ENCODE assay signal across 8 mouse cellular contexts in the genomic region with DNA sequence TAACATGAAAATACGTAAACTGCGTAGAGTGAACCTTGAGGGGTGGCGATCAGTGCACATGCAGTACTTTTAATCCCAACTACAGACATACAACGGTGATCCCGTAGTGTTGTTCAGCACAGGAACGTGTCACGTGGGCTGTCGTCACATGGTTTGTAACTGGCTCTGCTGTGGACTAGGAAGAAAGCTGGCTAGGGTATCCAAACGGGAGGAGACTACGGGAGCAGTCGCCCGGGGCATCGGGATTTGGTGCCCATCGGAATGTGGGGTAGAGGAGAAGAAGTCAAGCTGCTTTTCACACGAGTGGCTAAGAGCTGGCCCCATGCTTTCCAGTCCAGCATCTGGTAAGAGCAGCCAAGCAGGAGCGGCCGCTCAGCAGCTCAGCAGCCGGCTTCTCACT. TPM values are rescaled to one million over a fixed set of nuclear protein-coding genes. Genes with fewer than 3 reads are reported as not detected.
DNase-seq lines count a peak whose midpoint lies in the region; ATAC-seq lines count a peak whose summit lies in the region.
"Had no signal": no experiment of that assay in that cellular context is flagged by ENCODE, and none has a peak within 500 bp of the region (broad histone marks: within the 10 kb centered on the region; RNA-seq: fewer than 3 reads in every experiment).

No protein-coding gene starts in this region.

- H3K9ac ChIP-seq in embryonic facial prominence, embryonic 14.5 days (ENCODE audit: low read depth, low read length) = 0 out of 2 replicates have a peak overlapping the region, but pooled peaks have one; percentile 11
- peak overlapping the region; percentile 57; the same call in 1 of the 2 replicates for H3K9ac ChIP-seq in heart, embryonic 16.5 days (ENCODE audit: low read length)
- no peak overlapping the region for H3K9ac ChIP-seq in lung, embryonic 15.5 days

- no peaks in the 10 kb centered on the region for H3K9me3 ChIP-seq in embryonic facial prominence, embryonic 14.5 days (ENCODE audit: control insufficient read depth, low read length)
- H3K9me3 ChIP-seq in heart, embryonic 16.5 days (replicated peaks; ENCODE audit: control insufficient read depth, low read length) = no peaks in the 10 kb centered on the region
- H3K9me3 ChIP-seq in lung, embryonic 15.5 days = no peaks in the 10 kb centered on the region; the same call in 1 of the 2 replicates

- DNase-seq in cerebellum, adult 8-10 months = peak; percentile 38
- DNase-seq in embryonic facial prominence, embryonic 14.5 days (ENCODE audit: low spot score) = peak; percentile 40
- peak; percentile 42 for DNase-seq in kidney, postnatal 10 days
- peak; percentile 9 for DNase-seq in right cerebral cortex, postnatal 4 days
- no peak for DNase-seq in thymus, postnatal 25 days

- H3K27ac ChIP-seq in embryonic facial prominence, embryonic 14.5 days (replicated peaks; ENCODE audit: low read depth, low read length) = no peak overlapping the region
- H3K27ac ChIP-seq in heart, embryonic 16.5 days (ENCODE audit: low read length) = no peak overlapping the region
- H3K27ac ChIP-seq in lung, embryonic 15.5 days = no peak overlapping the region

- peak overlapping the region; percentile 36 for H3K4me2 ChIP-seq in embryonic facial prominence, embryonic 14.5 days (ENCODE audit: low read depth, low read length)
- H3K4me2 ChIP-seq in heart, embryonic 16.5 days (ENCODE audit: low read depth, low read length) = peak overlapping the region; percentile 49
- H3K4me2 ChIP-seq in lung, embryonic 15.5 days = peak overlapping the region; percentile 40

- H3K27me3 ChIP-seq in embryonic facial prominence, embryonic 14.5 days (replicated peaks; ENCODE audit: control insufficient read depth, insufficient read depth, low read length) = no peaks in the 10 kb centered on the region
- H3K27me3 ChIP-seq in heart, embryonic 16.5 days (ENCODE audit: control insufficient read depth, insufficient read depth, low read length) = no peaks in the 10 kb centered on the region
- no peaks in the 10 kb centered on the region for H3K27me3 ChIP-seq in lung, embryonic 15.5 days

- H3K4me1 ChIP-seq in embryonic facial prominence, embryonic 14.5 days (ENCODE audit: control insufficient read depth, insufficient read depth, low read length) = no peaks in the 10 kb centered on the region
- H3K4me1 ChIP-seq in heart, embryonic 16.5 days (ENCODE audit: control insufficient read depth, insufficient read depth, low read length) = no peaks in the 10 kb centered on the region
- peaks cover 20% of the 10 kb centered on the region for H3K4me1 ChIP-seq in lung, embryonic 15.5 days

- WGBS in embryonic facial prominence, embryonic 14.5 days = 46% methylated on average over 18 of the region's 18 CpGs
- 58% methylated on average over 18 of the region's 18 CpGs for WGBS in heart, embryonic 16.5 days
- WGBS in lung, embryonic 15.5 days = 55% methylated on average over 18 of the region's 18 CpGs

- no peaks in the 10 kb centered on the region for H3K36me3 ChIP-seq in embryonic facial prominence, embryonic 14.5 days (ENCODE audit: control insufficient read depth, insufficient read depth, low read length)
- H3K36me3 ChIP-seq in heart, embryonic 16.5 days (ENCODE audit: control insufficient read depth, insufficient read depth) = no peaks in the 10 kb centered on the region
- H3K36me3 ChIP-seq in lung, embryonic 15.5 days = no peaks in the 10 kb centered on the region

- peak overlapping the region; percentile 25 for H3K4me3 ChIP-seq in embryonic facial prominence, embryonic 14.5 days (ENCODE audit: low read depth, low read length)
- H3K4me3 ChIP-seq in heart, embryonic 16.5 days (ENCODE audit: low read length) = peak overlapping the region; percentile 42
- H3K4me3 ChIP-seq in lung, embryonic 15.5 days = peak overlapping the region; percentile 23

- ATAC-seq in embryonic facial prominence, embryonic 14.5 days (ENCODE audit: low read depth) = peak; percentile 42; the same call in 1 of the 2 replicates
- peak; percentile 60; the same call in 1 of the 2 replicates for ATAC-seq in heart, embryonic 16.5 days (replicated peaks; ENCODE audit: extremely low read depth, insufficient read depth, low FRiP score)
- no peak for ATAC-seq in lung, embryonic 15.5 days (ENCODE audit: borderline replicate concordance, extremely low read depth, low FRiP score, low TSS enrichment)

RNA-seq across cellular contexts. Expression of a gene that starts 9.0 kb away (rescaled TPM):
- 2.0 and 2.1 TPM in 2 replicates for polyA plus RNA-seq in embryonic facial prominence, embryonic 14.5 days (2014; fragmentation: Nextera tagmentation; extraction: Ambion mirVana)
- 0.62 and 0.75 TPM in 2 replicates for polyA plus RNA-seq in heart, embryonic 16.5 days (2015; fragmentation: Nextera tagmentation; extraction: Ambion mirVana)
- polyA plus RNA-seq in lung, embryonic 15.5 days (2015; fragmentation: Nextera tagmentation; extraction: Ambion mirVana) = 1.6 and 2.0 TPM in 2 replicates

RNA-seq across cellular contexts. Expression of a gene that starts 29.1 kb away (rescaled TPM):
- 66.3 and 71.5 TPM in 2 replicates for polyA plus RNA-seq in embryonic facial prominence, embryonic 14.5 days (2014; fragmentation: Nextera tagmentation; extraction: Ambion mirVana)
- polyA plus RNA-seq in heart, embryonic 16.5 days (2015; fragmentation: Nextera tagmentation; extraction: Ambion mirVana) = 33.6 and 38.8 TPM in 2 replicates
- 53.3 and 54.2 TPM in 2 replicates for polyA plus RNA-seq in lung, embryonic 15.5 days (2015; fragmentation: Nextera tagmentation; extraction: Ambion mirVana)

RNA-seq across cellular contexts. Expression of a gene that starts 29.2 kb away (rescaled TPM):
- polyA plus RNA-seq in embryonic facial prominence, embryonic 14.5 days (2014; fragmentation: Nextera tagmentation; extraction: Ambion mirVana) = 112 and 113 TPM in 2 replicates
- polyA plus RNA-seq in heart, embryonic 16.5 days (2015; fragmentation: Nextera tagmentation; extraction: Ambion mirVana) = 72.4 and 75.0 TPM in 2 replicates
- polyA plus RNA-seq in lung, embryonic 15.5 days (2015; fragmentation: Nextera tagmentation; extraction: Ambion mirVana) = 138 and 140 TPM in 2 replicates

RNA-seq across cellular contexts. Expression of a gene that starts 43.2 kb away (rescaled TPM):
- 37.6 and 43.0 TPM in 2 replicates for polyA plus RNA-seq in embryonic facial prominence, embryonic 14.5 days (2014; fragmentation: Nextera tagmentation; extraction: Ambion mirVana)
- 28.3 and 32.3 TPM in 2 replicates for polyA plus RNA-seq in heart, embryonic 16.5 days (2015; fragmentation: Nextera tagmentation; extraction: Ambion mirVana)
- 31.3 and 32.8 TPM in 2 replicates for polyA plus RNA-seq in lung, embryonic 15.5 days (2015; fragmentation: Nextera tagmentation; extraction: Ambion mirVana)

RNA-seq across cellular contexts. Expression of a gene that starts 50.3 kb away (rescaled TPM):
- polyA plus RNA-seq in embryonic facial prominence, embryonic 14.5 days (2014; fragmentation: Nextera tagmentation; extraction: Ambion mirVana) = 0.57 TPM in 1 of 2 replicates, not detected in the other
- polyA plus RNA-seq in heart, embryonic 16.5 days (2015; fragmentation: Nextera tagmentation; extraction: Ambion mirVana) = not detected in 2 replicates
- 0.65 and 0.70 TPM in 2 replicates for polyA plus RNA-seq in lung, embryonic 15.5 days (2015; fragmentation: Nextera tagmentation; extraction: Ambion mirVana)
- polyA plus RNA-seq: liver, embryonic 16.5 days had no signal
